Mouse (Mus musculus) erythroblast, adult 5-6 weeks (primary cell): ENCODE results near the gene Pxdn. TPM values are rescaled to one million over a fixed set of nuclear protein-coding genes. Genes with fewer than 3 reads are reported as not detected.

ENCODE experiments used
- ATAC-seq: replicated peaks from 2 replicates; pipeline ENCODE4 v1.8.0; 2016; ENCODE audit warnings: moderate number of reproducible peaks, mild to moderate bottlenecking, moderate TSS enrichment, inconsistent platforms; ENCODE audit not compliant: poor library complexity, low FRiP score, severe bottlenecking
- total RNA-seq, 2 experiments: library from RNA; stranded (forward) in 1 of 2; stranded (reverse) in 1 of 2; fragments of 150-400 nt in 1 of 2; fragments of 200-764, 138-1000 nt in 1 of 2; gene quantifications; 2 replicates each; pipeline versions ENCODE4 v1.2.3 to v1.2.4; 2015 to 2017; ENCODE audit warnings: low replicate concordance in 2 of 2

Gene Pxdn
- total RNA-seq, 2 experiments from 2014 or later = not detected

DNA sequence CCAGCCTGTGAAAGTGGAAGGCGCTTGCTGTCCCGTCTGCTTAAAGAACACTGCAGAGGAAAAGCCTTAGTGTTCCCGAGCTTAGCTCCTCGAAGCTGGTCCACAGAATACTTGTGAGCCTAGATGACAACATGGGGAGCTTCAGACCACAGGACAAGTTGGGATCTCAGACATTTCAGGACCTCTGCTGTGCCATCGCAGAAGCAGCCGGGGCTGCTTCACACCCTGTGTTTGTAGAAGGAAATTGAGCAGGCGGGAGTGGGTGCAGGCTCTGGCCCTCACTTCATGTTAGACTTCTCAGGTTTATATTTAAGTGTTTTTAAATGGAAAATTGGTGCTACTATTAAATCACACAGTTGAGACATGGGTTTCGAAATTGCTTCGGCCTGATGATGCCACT is 78.1 kb downstream of the Pxdn start:
- no peak for ATAC-seq

- no peak for ATAC-seq
Measured at GRCm38 (mm10) chr12:30017131-30017530, 79.7 kb downstream of the Pxdn start.

DNA sequence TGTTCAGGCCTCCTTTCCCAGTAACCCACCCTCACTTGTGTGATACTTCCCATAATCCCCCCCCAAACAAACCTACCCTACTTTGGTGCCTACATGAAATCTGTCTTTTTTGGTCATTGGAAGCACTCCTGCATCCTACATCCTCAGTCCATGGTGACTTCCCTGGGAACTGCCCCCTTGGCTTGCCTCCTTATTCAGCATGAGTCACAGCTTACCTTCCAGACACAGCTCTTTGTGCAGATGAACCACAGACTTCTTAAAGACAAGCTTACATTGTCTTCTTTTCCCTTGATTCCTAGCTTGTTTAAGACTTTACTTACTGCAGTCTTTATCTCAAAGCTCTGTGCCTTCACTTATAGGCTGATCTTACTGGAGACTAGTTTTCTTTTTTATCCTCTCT is 83.0 kb downstream of the Pxdn start:
- ATAC-seq = no peak

GRCm38 (mm10) chr12:30023491-30023890 is 86.1 kb downstream of the Pxdn start:
- ATAC-seq = no peak

GRCm38 (mm10) chr12:30024264-30024825 is 86.9 kb downstream of the Pxdn start:
- no peak for ATAC-seq

- ATAC-seq = no peak
Measured at GRCm38 (mm10) chr12:30027721-30028340, 90.4 kb downstream of the Pxdn start.

- ATAC-seq = no peak
Measured at GRCm38 (mm10) chr12:30029111-30029510, 91.7 kb downstream of the Pxdn start.

DNA sequence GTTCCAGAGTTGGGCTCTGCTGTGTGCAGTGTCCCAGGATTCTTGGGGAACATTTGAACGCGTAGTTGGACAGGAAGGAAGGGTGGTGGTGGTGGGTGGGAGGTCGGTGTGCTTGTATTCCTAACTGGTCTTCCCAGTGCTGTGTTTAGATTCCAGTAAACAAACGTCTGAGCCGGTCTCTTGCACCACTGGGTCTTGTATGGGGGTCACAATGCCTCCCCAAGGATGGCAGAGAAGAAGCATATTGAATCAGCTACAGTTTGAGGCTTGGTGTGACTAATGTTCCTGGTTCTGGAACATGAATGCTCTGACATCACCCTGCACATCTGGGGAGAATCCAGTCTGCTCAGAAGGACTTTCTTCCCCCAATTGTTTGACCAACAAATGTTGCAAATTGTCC is 93.2 kb downstream of the Pxdn start:
- ATAC-seq = no peak

DNA sequence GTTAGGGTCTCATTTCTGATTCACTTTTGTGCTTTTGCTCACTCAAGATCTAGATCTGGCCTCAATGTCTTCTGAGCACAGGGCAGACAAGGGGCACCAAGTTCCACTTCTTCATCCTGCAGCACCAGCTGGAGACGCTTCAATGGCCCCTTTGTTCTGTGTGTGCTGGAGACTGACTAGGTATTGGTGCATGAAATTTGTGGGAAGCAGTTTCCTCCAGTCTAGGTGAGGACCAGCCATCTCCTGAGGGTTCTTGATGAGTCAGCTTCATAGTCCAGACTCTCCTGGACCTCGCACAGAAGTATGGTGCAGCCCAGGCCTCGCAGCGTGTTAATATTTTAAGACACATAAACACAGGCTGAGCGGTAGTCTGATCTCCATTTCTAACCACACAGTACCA is 97.3 kb downstream of the Pxdn start:
- ATAC-seq = no peak

- no peak for ATAC-seq
Measured at GRCm38 (mm10) chr12:30035406-30035805, 98.0 kb downstream of the Pxdn start.

DNA sequence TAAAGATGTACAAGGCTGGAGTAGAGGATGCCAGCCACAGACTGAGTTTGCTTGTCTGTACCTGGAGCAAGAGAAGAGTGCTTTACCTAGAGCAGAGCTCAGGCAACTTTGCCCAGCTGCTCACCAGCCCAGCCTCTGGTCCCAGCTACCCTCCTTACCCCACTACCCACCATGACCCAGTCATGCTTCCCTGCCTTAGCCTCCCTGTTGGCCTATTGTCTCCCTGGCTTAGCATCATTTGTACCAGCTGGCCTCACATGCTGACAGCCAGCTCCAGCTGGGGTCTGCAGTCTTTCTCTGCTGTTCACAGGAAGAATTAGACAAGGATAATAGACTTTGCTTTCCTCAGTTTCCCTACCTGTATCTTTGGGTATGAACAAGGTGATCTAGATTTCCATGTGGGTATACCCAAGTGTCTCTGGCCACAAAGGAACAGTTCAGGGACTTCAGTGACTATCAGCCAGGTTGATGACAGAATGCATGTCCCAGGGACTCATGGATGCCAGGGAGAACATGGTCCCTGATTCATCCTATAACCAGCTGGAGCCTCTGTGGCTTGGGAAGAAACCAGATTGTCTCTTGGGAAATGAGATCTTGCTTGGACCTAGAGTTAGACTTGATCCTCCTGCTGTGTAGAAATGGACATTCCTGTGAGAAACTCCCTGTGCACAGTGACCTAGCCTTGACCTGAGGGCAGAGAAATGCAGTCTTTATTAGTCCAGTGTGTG is 98.6 kb downstream of the Pxdn start:
- no peak for ATAC-seq

DNA sequence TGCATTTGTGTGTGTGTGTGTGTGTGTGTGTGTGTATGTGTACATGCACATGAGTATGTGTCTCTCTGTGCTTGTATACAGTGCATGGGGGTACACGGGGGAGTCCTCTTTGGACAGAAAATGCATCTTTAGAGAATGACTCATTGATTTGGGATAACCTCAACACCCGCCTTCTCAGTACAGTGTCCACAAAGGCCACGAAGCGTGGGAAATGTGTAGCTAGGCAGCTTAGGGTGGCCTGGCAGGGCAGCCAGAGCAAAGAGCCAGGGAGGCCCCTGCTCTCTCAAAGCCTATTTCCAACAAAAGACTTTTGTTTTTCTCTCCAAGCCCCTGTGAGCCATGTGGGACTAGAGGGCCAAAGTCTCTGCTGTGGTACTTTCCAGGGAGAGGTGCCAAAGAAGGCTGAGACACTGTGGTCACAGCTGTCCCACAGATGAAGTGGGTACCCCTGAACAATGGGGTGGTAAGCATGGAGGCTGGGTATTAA is 99.2 kb downstream of the Pxdn start:
- ATAC-seq = no peak

- ATAC-seq = no peak
Measured at GRCm38 (mm10) chr12:30039565-30039964, 102.2 kb downstream of the Pxdn start.

DNA sequence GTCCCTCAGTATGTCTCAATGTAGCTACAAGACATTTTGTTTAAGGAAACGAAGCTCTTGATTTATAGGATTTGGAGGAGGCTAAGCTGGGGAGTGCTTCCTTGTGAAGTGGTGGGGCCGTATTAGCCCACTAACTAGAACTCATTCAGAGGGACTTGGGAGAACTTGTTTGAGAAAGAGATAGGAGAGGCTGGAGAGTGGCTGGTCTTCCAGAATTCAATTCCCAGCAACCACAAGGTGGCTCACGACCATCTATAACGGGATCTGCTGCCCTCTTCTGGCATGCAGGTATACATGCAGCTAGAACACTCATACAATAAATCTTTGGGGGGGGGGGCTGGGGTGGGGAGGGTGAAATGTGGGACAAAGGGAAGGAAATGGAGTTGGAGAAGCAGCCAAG is 102.7 kb downstream of the Pxdn start:
- no peak for ATAC-seq

DNA sequence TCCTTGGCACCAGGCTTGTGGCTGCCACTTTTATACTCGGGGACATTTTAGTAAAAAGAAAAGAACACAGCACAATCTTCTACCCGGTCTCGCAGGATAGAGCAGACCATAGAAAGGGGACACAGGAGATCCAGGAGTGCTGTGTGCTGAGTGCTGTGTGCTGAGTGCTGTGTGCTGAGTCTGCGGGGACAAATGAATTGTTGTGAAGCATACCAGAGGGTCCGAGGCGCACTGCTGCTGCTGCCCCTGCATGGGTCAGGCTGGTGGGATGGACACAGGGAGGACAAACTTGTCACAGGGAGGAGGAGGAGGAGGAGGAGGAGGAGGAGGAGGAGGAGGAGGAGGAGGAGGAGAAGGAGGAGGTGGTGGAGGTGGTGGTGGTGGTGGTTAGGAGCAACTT is 111.4 kb downstream of the Pxdn start:
- no peak for ATAC-seq

DNA sequence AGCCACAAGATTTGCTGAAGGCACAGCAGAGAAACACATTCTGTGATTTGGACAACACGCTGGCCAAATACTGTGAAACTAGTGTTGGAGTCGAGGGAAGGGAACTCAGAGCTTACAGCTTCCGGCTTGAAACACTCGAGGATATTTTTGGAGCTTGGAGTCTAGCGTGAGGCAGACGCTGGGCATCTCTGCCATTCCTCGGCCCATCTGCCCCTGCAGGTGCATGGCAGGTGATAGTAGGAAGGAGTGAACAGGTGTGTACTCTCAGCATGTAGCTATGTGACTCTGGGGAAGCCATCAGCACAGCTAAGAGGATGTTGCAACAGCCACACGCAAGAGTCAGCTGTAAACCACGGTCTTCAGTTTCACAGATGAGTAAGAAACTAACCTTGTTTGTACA is 112.4 kb downstream of the Pxdn start:
- no peak for ATAC-seq

DNA sequence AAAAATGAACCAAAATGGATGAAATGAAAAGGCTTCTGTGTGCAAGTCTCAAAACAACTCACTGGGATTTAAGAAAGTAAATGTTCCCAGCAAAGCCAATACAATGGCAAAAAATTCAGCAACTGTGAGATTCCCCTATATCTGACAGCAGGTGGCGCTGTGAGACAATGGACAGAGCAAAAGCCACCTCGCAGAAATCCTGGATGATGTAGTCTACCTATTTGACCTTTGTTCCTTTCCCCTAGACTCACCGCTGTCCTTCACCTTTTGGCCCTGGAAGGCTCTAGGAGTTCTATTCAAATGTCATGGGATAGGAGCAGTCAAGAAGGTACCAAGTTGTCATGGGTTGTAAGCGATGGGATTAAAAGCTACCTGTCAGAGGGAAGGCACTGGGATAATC is 112.8 kb downstream of the Pxdn start:
- ATAC-seq = no peak

DNA sequence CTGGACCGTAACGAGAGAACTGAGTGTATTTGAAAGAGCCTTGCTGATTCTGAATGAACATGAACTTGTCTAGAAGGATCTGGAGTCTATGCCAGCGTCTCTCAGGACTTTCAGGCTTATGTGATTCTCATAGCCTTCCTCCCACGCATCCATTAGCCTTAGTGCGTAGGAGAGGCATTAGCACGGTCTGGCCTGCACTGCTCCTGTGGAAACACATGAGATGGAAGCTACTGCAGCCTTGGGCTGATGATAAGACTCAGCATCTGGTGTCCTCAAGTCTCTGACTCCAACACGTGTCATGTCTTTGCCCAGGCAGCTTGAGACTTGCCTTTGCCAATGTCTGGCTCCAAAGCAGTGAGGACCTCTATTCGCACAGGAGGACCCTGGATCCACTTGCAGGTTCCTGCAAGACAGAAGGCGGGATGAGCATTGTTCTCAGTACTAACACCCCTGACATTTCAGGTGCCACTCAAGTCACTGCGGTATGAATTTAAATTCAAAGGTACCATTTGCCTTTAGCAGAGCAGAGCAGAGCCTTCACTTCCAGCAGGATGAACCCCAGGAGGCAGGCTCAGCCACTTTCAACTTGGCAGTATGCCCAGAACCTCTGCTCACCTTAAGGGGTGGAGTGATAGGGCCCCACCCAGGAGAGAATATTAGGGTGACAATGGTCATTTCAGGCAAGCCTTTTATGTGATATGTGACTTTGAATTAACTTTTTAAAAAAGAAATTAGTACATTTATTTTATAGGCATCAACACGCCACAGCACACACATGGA is 117.5 kb downstream of the Pxdn start:
- no peak for ATAC-seq

DNA sequence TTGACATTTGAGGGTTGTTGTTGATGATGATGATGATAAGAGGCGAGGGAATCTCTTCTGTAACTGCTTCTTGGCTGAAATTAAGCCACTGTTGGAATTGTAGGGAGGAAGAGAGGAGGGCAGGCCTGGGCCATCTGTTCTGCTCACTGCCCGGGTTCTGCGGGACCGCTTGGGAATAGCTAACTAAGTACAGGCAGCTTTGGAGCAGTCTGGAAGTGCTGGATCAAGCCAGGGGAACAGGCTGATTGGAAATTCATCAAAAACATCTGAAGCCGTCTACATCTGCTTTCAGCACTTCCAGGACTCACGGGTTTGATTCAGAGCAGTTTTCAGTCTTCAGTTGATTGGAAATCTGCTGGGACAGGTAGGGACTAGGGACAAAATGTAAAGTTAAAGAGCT is 120.6 kb downstream of the Pxdn start:
- no peak for ATAC-seq

- ATAC-seq = no peak
Measured at GRCm38 (mm10) chr12:30061503-30062117, 124.2 kb downstream of the Pxdn start.
